Mouse (Mus musculus): ENCODE results near the gene Zgpat. TPM values are rescaled to one million over a fixed set of nuclear protein-coding genes. Genes with fewer than 3 reads are reported as not detected.

Gene Zgpat
- total RNA-seq (2021), result 10 to 100 TPM; 50.3 to 84.9 TPM

GRCm38 (mm10) chr2:181364860-181365596, at the start of gene Zgpat, which contains the start of gene Arfrp1:
Gene Zgpat, plus strand, starts transcription at chr2:181364928.
Gene Arfrp1, minus strand, starts transcription at chr2:181365404.
- DNase-seq (ENCODE audit: low spot score in 2 of 2), result peak; percentile 93
- intact Hi-C loops (cut with DNase I), result no loop called here

DNA sequence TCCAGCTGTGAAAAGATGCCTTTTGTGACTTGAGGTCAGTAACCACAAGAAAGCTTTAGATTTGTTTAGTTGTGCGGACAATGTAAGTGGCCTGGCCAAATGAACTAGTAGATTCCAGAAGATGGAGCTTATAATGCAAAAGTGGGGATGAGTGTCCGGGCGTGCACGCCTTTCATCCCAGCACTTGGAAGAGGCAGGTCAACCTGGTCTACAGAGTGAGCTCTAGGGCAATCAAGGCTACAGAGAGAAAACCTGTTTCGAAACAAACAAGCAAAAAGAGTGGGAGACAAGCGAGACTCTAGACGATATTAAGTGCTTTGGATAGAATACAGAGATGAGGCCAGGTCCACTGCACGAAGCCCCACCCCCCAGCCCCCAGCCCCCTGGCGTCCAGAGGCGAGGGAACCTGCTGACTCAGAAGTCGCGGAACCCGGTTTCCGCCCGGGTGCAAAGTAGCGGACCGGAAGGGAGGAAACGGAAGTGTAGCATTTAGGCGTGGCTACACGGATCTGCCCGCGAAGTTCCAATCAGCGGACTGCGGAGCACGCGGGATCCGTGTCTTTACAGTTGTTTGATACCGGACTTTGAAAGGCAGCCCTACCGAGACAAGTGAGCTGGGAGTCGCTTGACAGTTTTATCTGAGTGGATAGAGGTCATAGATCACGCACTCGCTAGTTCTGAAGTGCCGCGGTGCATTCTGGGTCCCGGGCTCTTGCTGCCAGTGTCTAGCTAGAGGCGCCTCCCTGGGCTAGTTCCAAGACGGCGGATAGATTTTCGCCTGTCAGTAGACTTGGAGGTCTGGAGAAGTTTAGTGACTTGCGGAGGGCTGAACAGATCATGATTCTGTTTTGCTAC, 45.3 kb upstream of the Zgpat start, which contains the start of gene Rtel1:
Gene Rtel1, plus strand, starts transcription at position 492 of the 855 bp plus-strand sequence.
- DNase-seq (ENCODE audit: low spot score in 2 of 2), result peak; percentile 79 to 85
- intact Hi-C loops (cut with DNase I), result no loop called here

- intact Hi-C loops (cut with DNase I), result no loop called here
- no peak for DNase-seq (ENCODE audit: low spot score in 2 of 2)
Observed at GRCm38 (mm10) chr2:181320103-181320499, 44.6 kb upstream of the Zgpat start.

DNA sequence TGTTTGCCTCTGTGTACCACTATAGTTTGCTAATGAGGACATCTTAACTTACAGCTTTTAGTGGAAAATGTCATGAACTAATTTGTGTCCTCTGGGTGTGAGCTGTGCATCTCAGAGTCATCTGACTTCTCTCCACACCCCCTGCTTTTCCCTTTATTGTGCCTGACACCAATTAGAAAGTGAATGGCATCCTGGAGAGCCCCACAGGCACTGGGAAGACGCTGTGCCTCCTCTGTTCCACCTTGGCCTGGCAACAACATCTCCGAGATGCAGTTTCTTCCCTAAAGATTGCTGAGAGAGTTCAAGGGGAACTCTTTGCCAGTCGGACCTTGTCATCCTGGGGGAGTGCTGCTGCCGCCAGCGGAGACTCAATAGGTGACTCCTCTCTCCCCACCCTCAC, 42.6 kb upstream of the Zgpat start:
- intact Hi-C loops (cut with DNase I), result no loop called here
- no peak for DNase-seq (ENCODE audit: low spot score in 2 of 2)

DNA sequence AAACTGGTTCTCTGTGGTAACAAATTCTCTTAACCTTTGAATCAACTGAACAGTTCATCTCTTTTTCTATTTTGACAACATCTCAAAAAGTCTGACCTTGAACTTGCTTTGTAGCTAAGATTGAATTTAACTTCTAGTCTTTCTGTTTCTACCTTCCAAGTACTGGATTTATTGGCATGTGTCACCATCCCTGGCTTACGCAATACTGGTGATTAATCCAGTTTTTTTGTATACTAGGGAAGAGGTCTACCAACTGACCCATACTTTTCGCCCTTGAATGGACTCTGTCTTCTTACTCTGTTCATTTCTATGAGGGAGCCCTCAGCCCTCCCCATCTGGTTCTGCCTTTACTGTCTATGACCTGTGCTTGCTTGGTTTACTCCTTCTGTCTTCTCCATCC, 38.6 kb upstream of the Zgpat start:
- intact Hi-C loops (cut with DNase I), result no loop called here

GRCm38 (mm10) chr2:181332542-181332941, 32.2 kb upstream of the Zgpat start:
- intact Hi-C loops (cut with DNase I), result no loop called here
- no peak for DNase-seq (ENCODE audit: low spot score in 2 of 2)

More for the DNA sequence above, 38.6 kb upstream of the Zgpat start:
- DNase-seq (ENCODE audit: low spot score in 2 of 2), result no peak

- DNase-seq (ENCODE audit: low spot score in 2 of 2), result peak; percentile 35 to 61
- intact Hi-C loops (cut with DNase I), result loop anchor here (1.0 kb wide), 1 partner anchor 148 kb away; no protein-coding TSS in a partner anchor
Observed at GRCm38 (mm10) chr2:181334023-181334422, 30.7 kb upstream of the Zgpat start.

- DNase-seq (ENCODE audit: low spot score in 2 of 2), result no peak
- intact Hi-C loops (cut with DNase I), result no loop called here
Observed at GRCm38 (mm10) chr2:181340426-181340825, 24.3 kb upstream of the Zgpat start.

DNA sequence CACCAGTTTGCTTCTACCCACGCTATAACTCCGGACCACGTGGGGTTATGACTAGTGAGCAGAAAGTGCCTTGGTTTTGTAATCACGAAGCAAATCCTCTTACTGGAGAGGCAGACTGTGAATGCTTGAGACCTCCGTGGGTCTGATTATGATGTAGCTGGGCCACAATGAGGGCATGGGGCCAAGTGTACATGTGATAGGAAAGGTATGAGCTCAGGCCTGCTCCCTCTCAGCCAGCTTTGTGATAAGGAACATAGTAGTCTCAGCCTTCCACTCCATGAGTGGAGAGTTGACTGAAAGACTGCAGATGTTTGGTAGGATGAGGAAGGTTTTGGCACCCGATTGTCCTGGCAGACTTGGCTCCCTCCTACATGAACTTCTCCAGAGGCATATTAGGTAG, 22.0 kb upstream of the Zgpat start:
- no peak for DNase-seq (ENCODE audit: low spot score in 2 of 2)
- intact Hi-C loops (cut with DNase I), result no loop called here

DNA sequence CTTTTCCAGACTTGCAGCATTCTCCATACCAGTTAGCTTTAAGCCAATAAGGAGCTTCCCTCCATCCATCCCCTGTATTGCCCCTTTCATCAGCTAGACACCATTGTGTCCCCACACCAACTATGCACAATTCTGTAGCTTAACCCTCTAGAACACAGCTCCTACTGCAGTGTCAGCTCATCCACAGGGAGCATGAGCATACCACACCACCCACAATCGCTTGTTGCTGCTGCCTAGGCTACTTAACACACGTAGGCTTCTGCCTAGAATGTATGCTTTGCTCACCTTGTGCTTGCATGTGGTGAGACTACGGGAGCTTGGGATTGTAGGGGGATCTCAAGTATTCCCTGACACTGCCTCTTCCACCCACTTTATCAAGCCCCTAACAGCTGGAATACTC, 7.9 kb upstream of the Zgpat start:
- intact Hi-C loops (cut with DNase I), result no loop called here
- DNase-seq (ENCODE audit: low spot score in 2 of 2), result no peak

DNA sequence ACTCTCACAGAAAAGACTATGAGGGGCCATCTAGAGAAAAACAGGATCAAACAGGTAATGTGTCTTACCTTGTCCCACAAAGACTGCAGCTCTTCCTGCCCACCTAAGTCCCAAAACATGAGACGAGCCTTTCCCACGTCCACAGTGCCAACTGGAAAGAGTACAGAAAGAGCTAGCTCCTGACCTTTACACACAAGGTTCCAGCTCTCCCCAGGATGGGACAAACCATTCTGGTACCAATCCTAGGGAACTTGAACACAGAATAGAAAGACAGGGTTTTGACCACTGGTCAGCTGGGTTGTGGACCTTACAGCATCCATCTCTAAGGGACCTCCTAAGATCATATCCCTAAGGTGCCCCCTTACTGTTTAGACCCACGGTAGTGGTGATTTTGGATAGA, 782 bp upstream of the Zgpat start:
- no peak for DNase-seq (ENCODE audit: low spot score in 2 of 2)
- intact Hi-C loops (cut with DNase I), result no loop called here

GRCm38 (mm10) chr2:181364487-181364859, 255 bp upstream of the Zgpat start:
- intact Hi-C loops (cut with DNase I), result no loop called here
- DNase-seq (ENCODE audit: low spot score in 2 of 2), result no peak

DNA sequence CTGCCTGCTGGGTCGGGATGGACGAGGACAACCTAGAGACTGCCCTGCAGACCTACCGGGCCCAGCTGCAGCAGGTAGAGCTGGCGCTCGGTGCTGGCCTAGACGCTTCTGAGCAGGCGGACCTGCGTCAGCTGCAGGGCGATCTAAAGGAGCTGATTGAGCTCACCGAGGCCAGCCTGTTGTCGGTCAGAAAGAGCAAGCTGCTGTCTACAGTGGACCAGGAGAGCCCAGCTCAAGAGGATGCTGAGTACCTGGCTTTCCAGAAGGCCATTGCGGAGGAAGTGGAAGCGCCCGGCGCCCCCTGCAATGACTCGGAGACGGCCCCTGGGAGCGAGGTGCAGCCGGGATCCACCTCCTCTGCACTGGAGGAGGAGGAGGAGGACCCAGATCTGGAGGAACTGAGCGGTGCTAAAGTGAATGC, 937 bp downstream of the Zgpat start:
- DNase-seq (ENCODE audit: low spot score in 2 of 2), result peak in 1 of 2 experiments; percentile 27
- intact Hi-C loops (cut with DNase I), result no loop called here

- DNase-seq (ENCODE audit: low spot score in 2 of 2), result no peak
- intact Hi-C loops (cut with DNase I), result no loop called here
Observed at GRCm38 (mm10) chr2:181370001-181370400, 5.3 kb downstream of the Zgpat start.

DNA sequence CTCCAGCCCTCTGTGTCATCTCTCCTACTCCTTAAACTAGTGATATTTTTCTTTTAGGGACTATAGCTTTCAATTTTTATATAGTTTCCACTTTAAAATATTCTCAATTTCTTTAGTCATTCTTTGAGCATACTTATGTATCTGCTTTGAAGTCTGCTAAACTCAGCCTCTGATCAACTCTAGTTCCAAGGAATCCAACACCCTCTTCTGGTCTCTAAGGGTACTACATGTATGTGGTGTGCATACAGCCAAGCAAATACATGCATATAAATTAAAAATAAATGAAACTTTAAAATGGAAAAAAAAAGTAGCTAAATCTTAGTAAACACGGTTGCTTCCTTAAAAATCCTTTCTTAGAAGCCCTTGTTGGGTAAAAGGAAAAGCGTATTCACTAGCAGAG, 11.1 kb downstream of the Zgpat start:
- intact Hi-C loops (cut with DNase I), result no loop called here
- DNase-seq (ENCODE audit: low spot score in 2 of 2), result no peak

- intact Hi-C loops (cut with DNase I), result no loop called here
- no peak for DNase-seq (ENCODE audit: low spot score in 2 of 2)
Observed at GRCm38 (mm10) chr2:181377230-181377629, 12.5 kb downstream of the Zgpat start.

DNA sequence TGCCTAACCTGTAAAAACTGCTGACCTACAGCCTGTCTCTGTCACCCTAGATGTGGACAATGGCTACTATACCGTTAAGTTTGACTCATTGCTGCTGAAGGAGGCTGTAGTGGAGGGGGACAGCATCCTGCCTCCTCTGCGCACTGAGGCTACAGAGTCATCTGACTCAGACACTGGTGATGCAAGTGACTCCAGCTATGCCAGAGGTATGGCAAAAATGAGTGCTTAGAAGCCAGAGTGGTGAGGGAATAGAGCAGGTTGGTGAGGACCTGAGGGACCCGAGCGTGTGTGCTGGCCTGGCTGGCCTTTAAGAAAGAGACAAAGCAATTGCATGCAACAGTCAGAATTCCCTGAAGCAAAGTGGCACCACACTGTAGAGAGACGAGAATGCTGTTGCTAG, 14.0 kb downstream of the Zgpat start:
- intact Hi-C loops (cut with DNase I), result no loop called here
- no peak for DNase-seq (ENCODE audit: low spot score in 2 of 2)

GRCm38 (mm10) chr2:181379778-181380177, 15.1 kb downstream of the Zgpat start, which contains the start of gene Lime1:
Gene Lime1, plus strand, starts transcription at chr2:181380078.
- DNase-seq (ENCODE audit: low spot score in 2 of 2), result no peak
- intact Hi-C loops (cut with DNase I), result no loop called here

DNA sequence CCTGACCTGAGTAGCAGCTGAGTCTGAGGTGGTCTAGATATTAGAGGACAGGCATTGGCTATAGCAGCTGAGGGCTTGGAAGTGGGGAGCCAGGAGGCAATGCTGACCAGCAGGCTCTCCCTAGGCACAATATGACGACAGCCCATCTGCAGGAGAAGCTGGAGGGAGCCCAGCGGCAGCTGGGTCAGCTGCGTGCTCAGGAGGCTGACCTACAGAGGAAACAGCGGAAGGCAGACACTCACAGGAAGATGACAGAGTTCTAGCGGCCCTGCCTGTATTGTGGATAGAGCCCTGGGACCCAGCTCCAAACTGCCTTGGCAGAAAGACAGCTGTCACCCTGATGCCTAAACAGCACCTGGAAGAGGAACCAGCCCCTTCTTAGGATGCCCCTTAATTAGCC, 15.5 kb downstream of the Zgpat start:
- DNase-seq (ENCODE audit: low spot score in 2 of 2), result no peak
- intact Hi-C loops (cut with DNase I), result no loop called here

DNA sequence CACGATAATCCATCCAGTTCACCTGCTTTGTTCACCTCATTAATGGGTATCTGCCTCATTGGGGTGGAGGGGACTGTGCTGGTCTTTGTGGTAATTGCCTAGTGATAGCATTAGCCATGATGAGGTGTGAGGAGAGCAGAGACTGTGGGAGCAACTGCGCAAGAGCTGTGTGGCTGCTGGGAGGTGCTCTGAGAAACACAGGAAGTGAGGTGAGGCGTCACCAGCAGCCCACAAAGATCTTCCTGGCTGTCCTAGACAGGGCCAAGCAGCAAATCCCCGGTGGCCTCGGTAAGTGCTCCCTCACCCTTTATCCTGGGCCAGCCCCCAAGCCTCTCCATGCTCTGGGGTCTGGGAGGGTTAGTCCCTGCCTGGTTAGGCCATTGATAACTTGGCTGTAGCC, 16.4 kb downstream of the Zgpat start:
- no peak for DNase-seq (ENCODE audit: low spot score in 2 of 2)
- intact Hi-C loops (cut with DNase I), result no loop called here

Data from left cerebral cortex, postnatal 36 days (tissue).